Comparison of ENCODE assay signal across 8 mouse cellular contexts in the genomic region with DNA sequence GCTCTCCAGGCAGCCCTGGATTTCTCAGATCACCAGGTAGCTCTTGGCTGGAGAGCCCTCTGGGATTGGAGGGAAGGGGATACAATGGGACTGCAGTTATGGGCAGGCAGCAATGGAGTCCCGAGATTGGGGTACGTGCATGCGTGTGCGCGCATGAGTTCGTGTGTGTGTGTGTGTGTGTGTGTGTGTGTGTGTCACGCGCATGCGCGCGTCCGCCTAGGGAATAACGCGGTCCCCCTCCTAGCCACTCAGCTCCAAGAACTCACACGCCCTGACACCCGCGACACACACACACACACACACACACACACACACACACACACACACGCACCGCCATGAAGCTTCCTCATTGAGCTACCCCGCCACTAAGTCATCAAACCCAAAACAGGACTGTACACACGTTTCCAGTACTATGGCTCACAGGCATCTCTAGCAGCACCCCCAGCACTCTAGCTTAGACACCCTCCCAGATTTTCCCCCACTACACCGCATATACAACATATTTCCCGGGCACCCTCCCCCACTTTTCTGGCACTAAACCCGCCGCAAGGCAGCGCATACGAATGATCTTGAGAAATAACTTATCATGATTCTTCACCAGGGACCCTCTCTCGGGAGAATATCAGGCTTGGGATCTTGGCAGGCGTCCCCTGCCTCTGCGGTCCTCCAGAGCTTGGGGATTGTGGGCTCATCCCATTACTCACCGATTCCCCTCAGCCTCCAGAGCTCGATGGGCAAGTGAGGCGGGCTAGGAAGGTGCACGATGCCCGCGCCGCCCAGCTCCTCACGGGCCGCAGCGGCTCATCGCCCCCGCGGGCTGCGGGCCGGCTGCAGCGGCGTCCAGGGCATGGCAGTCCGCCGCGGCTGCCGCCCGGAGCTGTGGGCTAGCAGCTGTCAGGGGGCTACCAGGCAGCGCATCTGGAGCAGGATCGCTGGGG. TPM values are rescaled to one million over a fixed set of nuclear protein-coding genes. Genes with fewer than 3 reads are reported as not detected.
DNase-seq lines count a peak whose midpoint lies in the region; ATAC-seq lines count a peak whose summit lies in the region.

No protein-coding gene starts in this region.

- H3K4me2 ChIP-seq in heart, embryonic 13.5 days: peak overlapping the region; percentile 99
- H3K4me2 ChIP-seq in stomach, embryonic 16.5 days (ENCODE audit: low read depth, low read length): peak overlapping the region; percentile 100

- under 1% methylated on average over 50 of the region's 54 CpGs for WGBS in embryonic facial prominence, embryonic 10.5 days
- under 1% methylated on average over 45 of the region's 54 CpGs for WGBS in heart, embryonic 13.5 days
- WGBS in midbrain, embryonic 10.5 days: under 1% methylated on average over 47 of the region's 54 CpGs
- WGBS in stomach, embryonic 16.5 days: under 1% methylated on average over 54 of the region's 54 CpGs

- H3K4me1 ChIP-seq in embryonic facial prominence, embryonic 10.5 days: peaks cover 26% of the 10 kb centered on the region
- peaks cover 7% of the 10 kb centered on the region for H3K4me1 ChIP-seq in heart, embryonic 13.5 days
- peaks cover 34% of the 10 kb centered on the region for H3K4me1 ChIP-seq in midbrain, embryonic 10.5 days
- H3K4me1 ChIP-seq in stomach, embryonic 16.5 days (ENCODE audit: control insufficient read depth, insufficient read depth, low read length): peaks cover 7% of the 10 kb centered on the region

- no peak for ATAC-seq in heart, embryonic 13.5 days (ENCODE audit: extremely low read depth, insufficient number of reproducible peaks, low FRiP score, low TSS enrichment)
- ATAC-seq in stomach, embryonic 16.5 days (ENCODE audit: insufficient read depth, low FRiP score): peak; percentile 44
- no peak for ATAC-seq in inflammation-experienced regulatory T-cells, adult 6 months

- H3K9me3 ChIP-seq in embryonic facial prominence, embryonic 10.5 days: no peaks in the 10 kb centered on the region
- no peaks in the 10 kb centered on the region for H3K9me3 ChIP-seq in heart, embryonic 13.5 days
- no peaks in the 10 kb centered on the region for H3K9me3 ChIP-seq in midbrain, embryonic 10.5 days (replicated peaks)
- no peaks in the 10 kb centered on the region for H3K9me3 ChIP-seq in stomach, embryonic 16.5 days (replicated peaks; ENCODE audit: control insufficient read depth, low read length)

- peaks cover 61% of the 10 kb centered on the region for H3K27me3 ChIP-seq in embryonic facial prominence, embryonic 10.5 days (replicated peaks; ENCODE audit: low read depth, poor library complexity, severe bottlenecking)
- peaks cover 77% of the 10 kb centered on the region for H3K27me3 ChIP-seq in heart, embryonic 13.5 days (replicated peaks)
- peaks cover 48% of the 10 kb centered on the region for H3K27me3 ChIP-seq in midbrain, embryonic 10.5 days (ENCODE audit: low read depth, poor library complexity, severe bottlenecking)
- peaks cover 4% of the 10 kb centered on the region; the same call in 1 of the 2 replicates for H3K27me3 ChIP-seq in stomach, embryonic 16.5 days (ENCODE audit: control insufficient read depth, insufficient read depth, low read length)

- DNase-seq in thymus, postnatal 4 days: peak; percentile 12
- no peak for DNase-seq in thymus, adult 18-20 months
- peak; percentile 76 for DNase-seq in embryonic facial prominence, embryonic 10.5 days (ENCODE audit: low spot score)
- peak; percentile 56 for DNase-seq in left cerebral cortex, adult 11 months (ENCODE audit: low spot score)
- peak; percentile 73 for DNase-seq in midbrain, embryonic 10.5 days (ENCODE audit: low spot score)

- H3K27ac ChIP-seq in embryonic facial prominence, embryonic 10.5 days (replicated peaks): peak overlapping the region; percentile 79
- no peak overlapping the region for H3K27ac ChIP-seq in heart, embryonic 13.5 days (replicated peaks)
- H3K27ac ChIP-seq in midbrain, embryonic 10.5 days (replicated peaks): peak overlapping the region; percentile 83
- no peak overlapping the region for H3K27ac ChIP-seq in stomach, embryonic 16.5 days (ENCODE audit: low read length)

- no peaks in the 10 kb centered on the region for H3K36me3 ChIP-seq in embryonic facial prominence, embryonic 10.5 days (replicated peaks)
- no peaks in the 10 kb centered on the region for H3K36me3 ChIP-seq in heart, embryonic 13.5 days
- no peaks in the 10 kb centered on the region for H3K36me3 ChIP-seq in midbrain, embryonic 10.5 days
- no peaks in the 10 kb centered on the region for H3K36me3 ChIP-seq in stomach, embryonic 16.5 days (ENCODE audit: control insufficient read depth, insufficient read depth, low read length)

- H3K4me3 ChIP-seq in embryonic facial prominence, embryonic 10.5 days: peak overlapping the region; percentile 74
- H3K4me3 ChIP-seq in heart, embryonic 13.5 days: peak overlapping the region; percentile 67
- H3K4me3 ChIP-seq in midbrain, embryonic 10.5 days: peak overlapping the region; percentile 70
- peak overlapping the region; percentile 66 for H3K4me3 ChIP-seq in stomach, embryonic 16.5 days (replicated peaks; ENCODE audit: low read length)

- peak overlapping the region; percentile 79 for H3K9ac ChIP-seq in heart, embryonic 13.5 days
- H3K9ac ChIP-seq in stomach, embryonic 16.5 days (ENCODE audit: low read length): peak overlapping the region; percentile 75

RNA-seq across cellular contexts. Expression of a gene that starts 0.8 kb away (rescaled TPM):
- polyA plus RNA-seq in embryonic facial prominence, embryonic 10.5 days (2016; fragmentation: Nextera tagmentation; extraction: Ambion mirVana): 0.91 and 1.1 TPM in 2 replicates
- polyA plus RNA-seq in heart, embryonic 13.5 days (2015; fragmentation: Nextera tagmentation; extraction: Ambion mirVana): 0.20 and 0.44 TPM in 2 replicates
- 1.3 TPM in 2 replicates for polyA plus RNA-seq in midbrain, embryonic 10.5 days (2016; fragmentation: Nextera tagmentation; extraction: Ambion mirVana)
- 0.40 and 0.53 TPM in 2 replicates for polyA plus RNA-seq in stomach, embryonic 16.5 days (2015; fragmentation: Nextera tagmentation; extraction: Ambion mirVana)
- not detected for polyA plus RNA-seq in inflammation-experienced regulatory T-cells, adult 6 months (2017; shearing (Covaris generic))

RNA-seq across cellular contexts. Expression of a gene that starts 47.1 kb away (rescaled TPM):
- polyA plus RNA-seq in embryonic facial prominence, embryonic 10.5 days (2016; fragmentation: Nextera tagmentation; extraction: Ambion mirVana): 0.10 and 0.35 TPM in 2 replicates
- 0.09 and 0.11 TPM in 2 replicates for polyA plus RNA-seq in heart, embryonic 13.5 days (2015; fragmentation: Nextera tagmentation; extraction: Ambion mirVana)
- polyA plus RNA-seq in midbrain, embryonic 10.5 days (2016; fragmentation: Nextera tagmentation; extraction: Ambion mirVana): 0.17 and 0.23 TPM in 2 replicates
- 0.14 and 0.15 TPM in 2 replicates for polyA plus RNA-seq in stomach, embryonic 16.5 days (2015; fragmentation: Nextera tagmentation; extraction: Ambion mirVana)
- under 1 TPM; 0.28 to 0.79 (median 0.40) TPM for polyA plus RNA-seq in inflammation-experienced regulatory T-cells, adult 6 months (2017; shearing (Covaris generic))

Comparison
In these comparisons a context has a peak if more than half of its experiments do, and no peak if none do; other contexts are left out.
1. DNase-seq: peak in thymus, postnatal 4 days (single experiment), embryonic facial prominence, embryonic 10.5 days (single experiment), left cerebral cortex, adult 11 months (single experiment) and midbrain, embryonic 10.5 days (single experiment); none in thymus, adult 18-20 months (0 of 2).
2. H3K27ac ChIP-seq: peak in embryonic facial prominence, embryonic 10.5 days (single experiment) and midbrain, embryonic 10.5 days (single experiment); none in heart, embryonic 13.5 days (single experiment) and stomach, embryonic 16.5 days (single experiment).
3. Peak in every context shown above with its lines, with median percentiles within 50 percentile points of each other: H3K4me3 ChIP-seq.